Mouse (Mus musculus) heart, postnatal 25 days (tissue): ENCODE measurements around the gene Gm40193. TPM values are rescaled to one million over a fixed set of nuclear protein-coding genes. Genes with fewer than 3 reads are reported as not detected.
"Not testable (repeated sequence)": the region's sequence is repeated elsewhere in the genome, so short reads cannot be mapped to it uniquely, and the experiment has no call there.

Experiments used
- DNase-seq: peaks from one replicate; pipeline ENCODE4 v3.0.0; 2022; ENCODE audit warnings: low spot score
- intact Hi-C: fragments of 180-260 bp; cut with DNase I; formaldehyde crosslinking; loops from one replicate; pipeline ENCODE4 v1.15.1; 2025
- total RNA-seq, 2 experiments: library from RNA; stranded (reverse); gene quantifications; 2 replicates each; pipeline ENCODE4 v1.2.3; 2021

Gene Gm40193
- total RNA-seq, 2 experiments from 2014 or later: not detected

DNA sequence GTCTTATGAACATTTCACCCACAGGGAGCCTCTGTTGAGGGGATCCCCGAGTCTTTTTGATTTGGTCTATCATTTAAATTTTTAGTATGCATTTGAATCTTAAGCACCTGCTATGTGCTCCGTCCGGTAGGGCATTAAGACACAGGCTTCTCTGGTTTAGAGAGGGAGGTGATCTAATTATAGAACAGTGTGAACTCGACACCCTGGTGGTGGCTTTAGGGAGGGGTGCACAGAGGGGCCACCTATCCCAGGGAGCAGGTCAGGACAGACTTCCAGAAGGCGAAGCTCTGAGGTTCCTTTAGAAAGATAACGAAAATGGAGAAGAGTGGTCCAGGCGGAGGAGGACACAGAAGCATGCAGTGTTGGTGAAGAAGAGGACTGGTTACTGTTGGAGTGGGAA, 11.8 kb upstream of the Gm40193 start:
- intact Hi-C loops: no loop called here
- no peak for DNase-seq

DNA sequence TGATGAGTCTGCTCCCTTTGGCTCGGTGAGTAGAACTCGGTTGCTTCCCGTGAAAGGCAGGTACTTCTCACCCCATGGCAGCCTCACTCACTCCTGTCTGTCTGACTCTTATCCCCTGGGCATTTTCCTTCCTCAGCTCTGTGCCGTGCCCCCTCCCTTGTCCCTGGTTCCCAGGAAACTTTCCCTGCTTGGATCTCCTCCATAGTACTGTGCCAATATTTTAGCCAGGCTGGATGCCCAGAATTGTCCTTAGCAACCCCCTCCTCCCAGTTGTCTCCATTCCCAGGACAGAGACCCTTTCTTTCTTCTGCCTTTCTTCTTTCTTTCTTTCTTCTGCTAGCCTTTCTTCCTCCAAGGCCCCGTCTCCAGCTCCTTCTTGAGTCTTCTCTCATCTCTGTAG, 8.7 kb upstream of the Gm40193 start:
- DNase-seq: no peak
- intact Hi-C loops: loop anchor here (2.0 kb wide), 1 partner anchor 21 kb away; the partner anchor contains the start of gene Mink1

DNA sequence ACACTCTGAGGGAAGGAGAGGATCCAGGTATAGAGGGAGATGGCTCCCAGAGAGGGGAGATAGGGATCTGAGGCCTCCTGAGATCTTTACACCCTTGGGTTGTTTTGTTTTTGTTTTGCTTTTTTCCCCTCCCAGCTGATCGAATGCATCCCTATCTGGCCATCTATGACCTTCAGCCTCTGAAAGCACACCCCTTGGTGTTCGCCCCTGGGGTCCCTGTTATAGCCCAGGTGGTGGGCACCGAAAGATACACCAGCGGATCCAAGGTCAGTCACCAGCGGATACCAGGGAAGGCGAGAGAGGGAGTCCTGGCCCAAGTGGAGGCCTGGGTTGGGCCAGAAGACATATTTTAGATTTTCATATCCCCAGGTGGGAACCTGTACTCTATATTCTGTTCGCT, 8.2 kb upstream of the Gm40193 start:
- intact Hi-C loops: loop anchor here (1.0 to 2.0 kb wide), 2 partner anchors 22 to 64 kb away; partner anchors contain the start of gene Mink1

DNA sequence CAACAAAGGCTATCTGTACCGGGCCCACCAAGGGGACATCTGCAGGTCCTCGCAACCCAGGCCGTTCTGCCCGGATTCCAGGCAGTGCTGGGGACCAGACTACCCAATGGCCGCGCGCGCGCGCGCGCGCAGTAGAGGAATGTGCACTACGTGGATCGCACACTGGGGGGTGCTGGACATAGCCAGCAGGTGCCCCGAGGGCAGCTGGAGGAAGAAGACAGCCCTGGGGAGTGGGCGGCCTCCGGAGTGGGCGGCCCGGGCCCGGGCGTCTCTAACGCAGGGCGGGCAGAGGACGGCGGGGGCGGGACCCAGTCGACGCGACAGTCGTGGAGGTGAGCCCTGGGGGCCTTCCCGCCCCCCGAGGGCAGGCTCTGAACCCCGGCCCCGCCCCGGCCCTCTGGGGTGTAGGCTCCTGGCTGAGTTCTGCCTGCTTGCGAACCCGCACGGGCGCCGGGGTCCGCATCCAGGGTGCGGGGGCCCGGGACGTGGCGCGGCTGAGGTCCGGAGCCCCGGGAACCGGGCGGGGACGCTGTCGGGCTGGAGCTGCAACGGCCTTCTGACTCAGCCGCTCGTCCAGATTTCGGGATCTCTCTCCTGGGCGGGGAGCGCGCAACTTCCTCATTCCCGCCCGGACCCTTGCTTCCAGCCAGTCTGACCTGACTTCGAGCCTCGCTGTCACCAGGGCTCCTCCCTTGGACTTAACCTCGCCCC, 7.3 kb upstream of the Gm40193 start, which contains the start of gene Pld2:
Gene Pld2 (plus strand): TSS at position 188 of the 711 bp plus-strand sequence.
- intact Hi-C loops: loop anchor here (1.0 to 2.0 kb wide), 2 partner anchors 23 to 65 kb away; partner anchors contain the start of gene Mink1
- DNase-seq: peak; percentile 84

More for the DNA sequence above, 8.2 kb upstream of the Gm40193 start:
- DNase-seq: no peak

DNA sequence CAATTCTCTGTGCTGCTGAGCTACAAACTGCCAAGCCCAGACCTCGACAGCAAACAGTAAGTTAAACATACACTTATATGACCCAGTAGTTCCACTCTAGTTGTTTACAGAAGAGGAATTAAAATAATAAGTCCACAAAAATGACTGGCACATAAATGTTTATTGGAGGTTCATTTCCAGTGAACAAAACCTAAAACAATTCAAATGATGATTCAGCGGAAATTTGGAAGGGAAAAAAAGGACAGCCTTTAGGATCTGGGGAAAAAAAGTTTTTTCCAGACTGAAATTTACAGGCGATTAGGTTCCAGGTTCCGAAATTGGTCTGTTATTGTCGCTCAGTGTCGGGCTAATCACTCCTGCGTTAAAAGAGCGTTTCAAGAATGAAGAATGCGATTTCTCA, 6.7 kb upstream of the Gm40193 start:
- intact Hi-C loops: no loop called here
- no peak for DNase-seq

DNA sequence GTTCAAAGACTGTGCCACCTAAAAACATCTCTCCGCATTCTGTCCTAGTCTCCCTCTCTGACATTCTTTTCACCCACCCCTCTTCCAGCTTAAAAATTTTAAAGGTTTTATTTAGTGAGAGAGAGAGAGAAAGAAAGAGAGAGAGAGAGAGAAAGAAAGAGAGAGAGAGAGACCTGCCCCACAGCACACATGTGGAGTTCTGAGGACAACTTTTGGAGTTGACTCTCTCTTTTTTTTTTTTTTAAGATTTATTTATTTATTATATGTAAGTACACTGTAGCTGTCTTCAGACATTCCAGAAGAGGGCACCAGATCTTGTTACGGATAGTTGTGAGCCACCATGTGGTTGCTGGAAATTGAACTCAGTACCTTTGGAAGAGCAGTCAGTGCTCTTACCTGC, 1.7 kb downstream of the Gm40193 start:
- DNase-seq, intact Hi-C loops: not testable (repeated sequence)

DNA sequence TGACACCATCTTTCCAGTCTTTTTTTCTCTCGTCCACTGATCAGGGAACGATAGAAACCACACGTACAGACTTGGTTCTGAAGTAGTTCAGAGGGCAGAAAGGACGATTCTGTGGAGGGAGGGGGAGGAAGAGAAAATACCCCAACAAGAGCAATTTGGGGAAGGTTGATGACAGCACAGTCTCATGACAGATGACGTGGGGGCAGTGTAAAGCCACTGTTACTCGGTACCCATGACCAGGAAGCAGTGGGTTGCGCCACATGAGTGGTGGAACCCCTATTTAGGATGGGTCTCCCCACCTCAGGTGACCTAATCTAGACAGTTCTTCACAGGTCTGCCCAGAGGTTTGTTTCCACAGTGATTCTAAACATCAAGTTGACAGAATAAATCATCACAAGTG, 4.1 kb downstream of the Gm40193 start:
- no peak for DNase-seq
- intact Hi-C loops: no loop called here

DNA sequence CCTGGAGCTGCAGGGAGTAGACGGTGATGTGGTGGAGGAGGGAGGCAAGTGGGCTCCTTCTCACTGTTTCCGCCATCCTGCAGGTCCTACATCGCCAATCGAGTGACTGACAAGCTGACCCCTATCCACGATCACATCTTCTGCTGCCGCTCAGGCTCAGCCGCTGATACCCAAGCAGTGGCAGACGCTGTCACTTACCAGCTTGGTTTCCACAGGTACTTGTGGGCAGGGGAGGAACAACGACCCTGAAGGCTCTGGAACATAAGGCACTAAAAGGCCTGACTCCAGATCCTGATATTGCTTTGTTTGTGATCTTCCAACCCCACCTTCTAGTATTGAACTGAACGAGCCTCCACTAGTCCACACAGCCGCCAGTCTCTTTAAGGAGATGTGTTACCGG, 6.5 kb downstream of the Gm40193 start:
- intact Hi-C loops: no loop called here
- no peak for DNase-seq

DNA sequence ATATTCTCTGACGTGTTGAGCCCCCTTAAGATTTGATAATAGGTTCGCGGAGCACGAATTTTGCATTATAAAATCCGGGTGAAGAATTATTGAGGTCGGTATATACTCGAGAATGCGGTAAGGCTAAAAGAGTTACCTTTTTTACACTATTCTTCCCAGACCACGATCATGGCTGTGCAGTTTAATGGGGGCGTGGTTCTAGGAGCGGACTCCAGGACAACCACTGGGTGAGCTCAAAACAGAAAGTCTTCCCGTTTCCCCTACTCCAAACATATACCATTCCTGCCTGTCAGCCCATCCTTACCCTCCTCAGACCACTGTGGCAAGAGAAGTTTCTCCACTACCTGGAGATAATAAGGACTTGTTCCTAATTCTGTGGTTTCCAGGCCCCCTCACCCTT, 7.0 kb downstream of the Gm40193 start:
- intact Hi-C loops: no loop called here
- DNase-seq: no peak

DNA sequence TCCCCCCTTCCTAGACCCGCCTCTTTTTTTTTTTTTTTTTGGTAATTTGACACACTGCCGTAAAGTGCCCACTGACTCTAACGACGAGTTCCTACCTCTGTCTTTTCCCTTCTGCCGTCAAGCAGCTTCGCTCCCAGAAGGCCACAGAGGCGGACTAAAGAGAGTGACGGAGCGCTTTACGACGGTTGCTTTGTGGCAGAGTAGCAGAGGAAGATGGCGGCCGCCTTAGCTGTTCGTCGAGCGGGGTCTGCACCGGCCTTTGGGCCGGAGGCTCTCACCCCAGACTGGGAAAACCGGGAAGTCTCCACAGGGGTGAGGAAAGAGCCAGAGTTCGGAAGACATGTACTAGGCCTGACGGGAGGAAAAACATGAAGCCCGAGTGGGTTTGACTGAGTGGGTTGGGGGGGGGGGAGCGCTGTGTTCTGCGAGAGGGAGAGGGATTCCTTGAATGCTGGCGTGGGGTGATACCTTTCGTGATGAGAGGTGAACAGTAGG, 7.5 kb downstream of the Gm40193 start, which contains the start of gene Psmb6:
Gene Psmb6 (plus strand): TSS at position 184 of the 495 bp plus-strand sequence.
- intact Hi-C loops: no loop called here
- peak; percentile 88 for DNase-seq

DNA sequence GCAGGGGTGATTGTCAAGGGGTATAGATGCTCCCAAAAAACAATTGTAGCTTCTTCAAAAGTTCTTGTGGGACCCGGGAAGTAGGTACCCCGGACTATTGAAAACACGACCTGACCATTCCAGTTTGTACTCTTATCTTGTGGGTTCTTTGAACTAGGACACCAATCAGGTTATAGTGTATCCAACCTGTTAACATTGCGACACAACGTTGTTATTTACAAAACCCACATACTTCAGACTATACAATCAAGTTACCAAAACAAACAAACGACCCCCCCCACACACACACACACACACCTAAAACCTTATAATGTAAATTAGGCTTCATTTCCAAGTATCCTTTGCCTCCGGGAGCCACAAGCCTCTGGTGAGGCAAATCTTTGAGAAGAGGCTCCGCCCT, 8.0 kb downstream of the Gm40193 start:
- intact Hi-C loops: no loop called here
- DNase-seq: no peak

DNA sequence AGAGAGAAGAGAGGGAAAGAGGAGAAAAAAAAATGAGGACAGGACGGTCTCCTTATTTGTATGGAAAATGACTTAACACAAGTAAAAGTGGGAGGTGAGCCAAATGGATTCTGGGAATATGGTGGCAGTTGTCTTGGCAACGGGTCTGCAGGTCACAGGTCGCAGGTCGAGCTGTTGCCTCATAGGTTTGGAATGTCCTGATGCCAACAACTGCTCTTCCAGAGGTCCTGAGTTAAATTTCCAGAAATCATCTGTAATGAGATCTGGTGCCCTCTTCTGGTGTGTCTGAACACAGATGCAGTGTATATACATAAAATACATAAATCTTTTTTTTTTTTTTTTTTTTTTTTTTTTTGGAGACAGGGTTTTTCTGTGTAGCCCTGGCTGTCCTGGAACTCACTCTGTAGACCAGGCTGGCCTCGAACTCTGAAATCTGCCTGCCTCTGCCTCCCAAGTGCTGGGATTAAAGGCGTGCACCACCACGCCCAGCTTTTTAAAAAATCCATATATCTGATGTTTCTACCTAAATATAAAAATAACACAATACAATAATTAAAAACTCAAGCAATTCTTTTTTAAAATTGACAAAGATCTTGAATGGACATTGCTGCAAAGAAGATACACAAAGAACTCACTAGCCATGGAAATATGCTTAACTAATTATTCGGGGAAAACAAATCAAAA, 9.3 kb downstream of the Gm40193 start:
- intact Hi-C loops, DNase-seq: not testable (repeated sequence)

DNA sequence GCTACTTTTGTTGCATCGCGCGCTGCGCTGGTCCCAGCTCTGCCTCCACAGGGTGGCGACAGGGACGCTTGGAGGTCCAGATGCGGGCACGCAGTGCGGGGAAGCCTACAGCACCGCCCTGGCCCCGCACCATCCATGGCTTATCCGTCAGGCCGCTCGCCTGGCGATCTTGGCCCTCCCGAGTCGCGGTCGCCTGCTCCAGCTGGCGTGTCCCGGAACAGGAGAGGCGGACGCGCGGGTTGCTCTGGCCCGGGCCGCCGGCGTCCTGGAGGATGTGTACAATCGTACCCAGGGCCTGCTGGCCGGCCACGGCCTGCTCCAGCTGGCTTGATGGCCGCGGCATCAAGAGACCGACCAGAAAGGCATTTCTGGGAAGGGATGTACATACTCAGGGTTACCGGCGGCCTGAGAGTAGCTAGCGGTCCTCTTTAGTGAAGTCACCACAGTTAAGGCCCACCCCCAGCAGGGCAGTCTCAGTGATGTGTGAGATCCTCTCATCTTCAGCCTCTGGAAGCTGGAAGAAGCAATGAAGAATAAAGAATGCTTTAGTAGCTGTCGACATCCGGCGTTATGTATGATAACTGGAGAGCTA, 12.5 kb downstream of the Gm40193 start:
- intact Hi-C loops: no loop called here
- peak; percentile 34 for DNase-seq

DNA sequence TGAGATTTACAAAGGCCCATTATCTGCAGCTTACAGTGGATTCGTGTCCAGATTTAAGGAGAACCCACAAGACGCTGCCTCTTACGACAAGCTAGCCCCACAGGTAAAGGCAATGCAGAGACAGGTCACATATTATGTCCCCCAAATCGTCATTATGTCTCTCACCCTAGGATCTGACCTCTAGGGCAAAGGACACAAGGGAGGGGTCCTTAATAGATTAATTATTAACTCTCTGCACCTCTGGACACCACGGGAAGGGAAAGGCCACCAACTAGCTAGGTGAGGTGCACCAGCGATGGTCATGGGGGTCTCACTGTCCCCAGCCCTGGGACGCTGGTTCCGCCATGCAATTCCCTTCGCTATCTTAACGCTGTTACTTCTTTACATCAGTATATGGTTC, 13.8 kb downstream of the Gm40193 start, which contains the start of gene Gltpd2:
Gene Gltpd2 (plus strand): TSS at position 274 of the 400 bp plus-strand sequence.
- no peak for DNase-seq
- intact Hi-C loops: loop anchor here (5.0 kb wide), 1 partner anchor 108 kb away; no protein-coding TSS in a partner anchor

DNA sequence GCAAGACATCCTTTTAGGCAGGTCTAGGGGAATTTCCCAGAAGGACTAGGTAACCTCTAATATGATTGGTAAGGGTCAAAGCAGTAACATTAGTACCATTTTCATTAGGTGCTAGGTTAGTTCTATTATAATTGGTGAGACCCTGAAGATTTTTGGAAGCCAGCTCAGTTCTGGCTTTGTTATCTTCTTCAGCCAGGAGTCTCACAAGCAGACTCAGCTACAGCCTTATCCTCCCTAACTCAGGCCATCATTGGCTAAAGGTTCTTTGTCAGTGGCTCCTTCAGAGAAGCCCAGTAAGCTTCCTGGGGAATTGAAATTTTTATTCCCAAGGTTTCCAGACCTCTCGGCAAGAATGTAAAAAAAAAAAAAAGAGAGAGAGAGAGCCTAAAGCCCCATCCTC, 14.3 kb downstream of the Gm40193 start:
- intact Hi-C loops: loop anchor here (5.0 kb wide), 1 partner anchor 109 kb away; no protein-coding TSS in a partner anchor

DNA sequence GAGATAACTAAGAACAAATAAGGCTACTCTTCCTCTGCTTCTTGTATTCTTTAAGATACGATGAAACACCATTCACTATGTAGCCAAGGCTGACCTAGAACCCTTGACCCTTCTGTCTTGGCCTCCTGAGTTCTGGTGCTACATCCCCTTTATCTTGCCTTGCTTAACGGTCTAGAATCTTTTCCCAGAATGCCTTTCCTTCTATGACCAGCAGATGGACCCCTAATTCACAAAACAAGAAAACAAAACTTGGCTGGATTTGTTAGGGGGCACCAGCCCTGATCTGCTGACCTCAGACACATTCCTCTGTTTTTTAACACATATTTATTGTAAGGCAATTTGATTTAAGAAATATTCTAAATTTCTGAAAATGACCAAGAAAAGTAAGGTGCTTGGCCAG, 16.4 kb downstream of the Gm40193 start:
- DNase-seq: no peak
- intact Hi-C loops: loop anchor here (1.0 to 5.0 kb wide), 3 partner anchors 89 to 238 kb away; no protein-coding TSS in a partner anchor

More for the DNA sequence above, 14.3 kb downstream of the Gm40193 start:
- no peak for DNase-seq

DNA sequence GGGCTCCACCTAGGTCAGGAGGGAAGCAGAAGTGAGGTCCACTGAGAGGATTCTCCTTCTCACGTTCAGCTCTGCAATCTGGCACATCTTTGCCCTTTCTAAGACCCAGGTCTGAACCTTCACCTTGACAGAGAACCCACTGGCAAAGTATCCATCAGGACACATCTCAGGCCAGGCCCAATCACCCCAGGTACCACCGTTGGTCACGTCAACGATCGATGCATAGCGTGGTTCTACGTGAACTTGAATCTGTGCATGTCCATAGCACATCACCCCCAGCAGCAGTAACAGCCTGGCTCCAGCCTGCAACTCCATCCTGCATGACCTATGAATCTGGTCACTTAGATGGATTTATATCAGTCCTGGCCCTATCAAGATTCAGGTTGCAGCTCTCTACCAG, 18.5 kb downstream of the Gm40193 start, which contains the start of gene Vmo1:
Gene Vmo1 (minus strand): TSS at position 329 of the 400 bp plus-strand sequence.
- DNase-seq: no peak
- intact Hi-C loops: no loop called here

DNA sequence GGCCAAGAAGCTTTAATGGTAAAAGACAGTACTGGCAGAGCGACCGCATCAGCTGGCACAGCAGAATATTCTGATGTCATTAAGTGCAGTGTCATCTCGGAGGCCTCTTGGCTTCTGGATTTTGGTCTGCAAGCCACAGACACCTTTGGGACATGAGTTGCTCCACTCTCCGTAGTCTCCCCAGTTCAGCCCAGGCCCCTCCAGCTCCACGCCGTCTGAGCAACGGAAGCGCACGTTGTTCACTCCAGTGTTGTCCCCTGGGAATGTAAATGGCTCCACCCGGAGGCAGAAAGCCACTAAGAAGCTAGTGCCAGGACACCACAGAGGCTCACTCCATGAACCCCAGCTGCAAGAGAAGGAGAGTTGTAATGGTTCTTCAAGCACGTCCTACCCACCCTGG, 19.2 kb downstream of the Gm40193 start:
- intact Hi-C loops: no loop called here
- peak; percentile 44 for DNase-seq

DNA sequence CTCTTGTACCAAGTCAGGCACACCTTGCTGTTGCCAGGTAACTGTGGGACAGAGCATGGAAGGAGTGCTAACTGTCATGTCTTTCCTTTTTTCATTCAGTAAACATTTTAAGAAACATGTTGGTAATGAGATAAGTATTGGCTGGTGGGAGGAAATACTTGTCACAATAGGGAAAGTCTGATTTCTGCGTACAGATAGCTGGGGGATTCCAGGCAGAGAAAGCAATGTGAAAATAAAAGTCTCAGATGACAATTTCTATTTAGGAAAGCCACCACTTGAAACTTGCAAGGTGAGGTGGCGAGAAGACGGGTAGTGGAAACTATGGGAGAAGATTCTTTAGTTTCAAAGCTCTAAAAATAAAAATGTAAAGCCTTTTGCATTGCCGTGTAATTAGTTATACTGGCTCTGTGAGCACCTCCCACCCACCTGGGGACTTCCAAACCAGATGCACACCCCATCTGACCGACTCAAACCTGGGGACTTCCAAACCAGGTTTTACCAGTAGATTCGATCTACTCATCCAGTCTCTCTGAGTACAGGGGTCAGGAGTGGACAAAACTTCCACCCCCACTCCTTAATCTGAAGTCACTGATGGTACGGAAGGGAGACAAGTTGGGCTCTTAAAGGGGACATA, 19.9 kb downstream of the Gm40193 start:
- no peak for DNase-seq
- intact Hi-C loops: no loop called here

DNA sequence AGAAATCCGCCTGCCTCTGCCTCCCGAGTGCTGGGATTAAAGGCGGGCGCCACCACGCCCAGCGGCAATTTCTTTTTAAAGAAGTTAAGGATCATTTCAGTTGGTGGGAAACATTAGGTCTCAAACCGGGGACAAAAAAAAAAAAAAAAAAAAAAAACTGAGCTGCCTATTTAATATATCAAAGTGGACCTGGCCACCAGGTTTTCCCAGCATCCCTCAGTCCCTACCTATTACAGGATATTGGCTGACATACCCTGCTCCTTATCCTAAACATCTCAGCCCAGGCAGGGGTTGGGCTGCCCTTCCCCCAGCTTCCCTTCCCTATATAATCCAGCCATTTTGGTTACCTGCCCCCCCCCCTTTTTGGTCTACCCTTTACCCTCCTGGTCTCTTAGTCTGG, 20.9 kb downstream of the Gm40193 start:
- intact Hi-C loops: no loop called here
- no peak for DNase-seq
